Mouse (Mus musculus) testis, adult 2 months (tissue): ENCODE results near the gene Nit2. TPM values are rescaled to one million over a fixed set of nuclear protein-coding genes. Genes with fewer than 3 reads are reported as not detected.
A peak's percentile ranks its signal among the peaks of the same experiment; 100 is the strongest.

Experiments used
- H3K27ac ChIP-seq: fragments of 200-500 bp; 2 replicates; pipeline ENCODE4 v1.5.1; 2012; ENCODE audit warnings: low read depth, low read length; ENCODE audit not compliant: control insufficient read depth, insufficient read depth
- H3K27me3 ChIP-seq: fragments of 200-500 bp; 2 replicates; pipeline ENCODE4 v1.6.1; 2012; ENCODE audit warnings: mild to moderate bottlenecking, low read length, moderate library complexity; ENCODE audit not compliant: control insufficient read depth, insufficient read depth
- H3K36me3 ChIP-seq: fragments of 200-500 bp; 2 replicates; pipeline ENCODE4 v1.6.1; 2012; ENCODE audit warnings: mild to moderate bottlenecking, low read length; ENCODE audit not compliant: control insufficient read depth, insufficient read depth
- H3K4me1 ChIP-seq: fragments of 200-500 bp; 2 replicates; pipeline ENCODE4 v1.6.1; 2012; ENCODE audit warnings: low read length; ENCODE audit not compliant: control insufficient read depth, insufficient read depth
- H3K4me3 ChIP-seq: fragments of 200-500 bp; 2 replicates; pipeline ENCODE4 v1.5.1; 2012; ENCODE audit warnings: low read depth, mild to moderate bottlenecking, low read length, moderate library complexity, mixed read lengths; ENCODE audit not compliant: control insufficient read depth
- CTCF ChIP-seq: fragments of 200-500 bp; IDR thresholded peaks from 2 replicates; pipeline ENCODE4 v1.5.1; 2012; ENCODE audit warnings: low read depth, mild to moderate bottlenecking, inconsistent platforms, low read length, moderate library complexity; ENCODE audit not compliant: control insufficient read depth, insufficient read depth, insufficient replicate concordance
- POLR2A ChIP-seq: fragments of 200-500 bp; IDR thresholded peaks from 2 replicates; pipeline ENCODE4 v1.6.1; 2012; ENCODE audit warnings: low read depth, mild to moderate bottlenecking, inconsistent platforms, low read length, moderate library complexity; ENCODE audit not compliant: control insufficient read depth
- polyA plus RNA-seq: library from polyadenylated mRNA; depleted of rRNA; stranded (reverse); fragments of >200 nt; gene quantifications from 2 replicates; pipeline ENCODE4 v1.2.3, GENCODE M21; 2012; rRNA removed

The Nit2 gene
- polyA plus RNA-seq, 1 experiment = 6.0 TPM

GRCm38 (mm10) chr16:57120913-57121815, 46.0 kb downstream of the Nit2 start, which contains the start of gene Tomm70a:
Gene Tomm70a (plus strand): TSS chr16:57121703.
- TF ChIP-seq POLR2A (peak; percentile 52; the same call in 1 of the 2 replicates), CTCF (no peak)
- Histone ChIP-seq H3K27ac (peak within 1 kb of the TSS; percentile 97), H3K4me1 (no peaks in the 10 kb centered on the region), H3K4me3 (peak within 1 kb of the TSS; percentile 94), H3K36me3 (no peaks in the 10 kb centered on the region), H3K27me3 (no peaks in the 10 kb centered on the region)

GRCm38 (mm10) chr16:57117562-57117961, 49.6 kb downstream of the Nit2 start:
- TF ChIP-seq POLR2A (no peak), CTCF (no peak)
- no peaks in the 10 kb centered on the region for H3K4me1 ChIP-seq
- H3K36me3 ChIP-seq = no peaks in the 10 kb centered on the region
- no peak overlapping the region for H3K4me3 ChIP-seq
- H3K27me3 ChIP-seq = no peaks in the 10 kb centered on the region
- no peak overlapping the region for H3K27ac ChIP-seq

- no peaks in the 10 kb centered on the region for H3K36me3 ChIP-seq
- no peaks in the 10 kb centered on the region for H3K4me1 ChIP-seq
- H3K27ac ChIP-seq = no peak overlapping the region
- no peak for TF ChIP-seq CTCF
- no peak for TF ChIP-seq POLR2A
- H3K4me3 ChIP-seq = no peak overlapping the region
- H3K27me3 ChIP-seq = no peaks in the 10 kb centered on the region
Measured at GRCm38 (mm10) chr16:57116066-57116465, 51.1 kb downstream of the Nit2 start.

Other genes with a start within 250 kb of the Nit2 start
- gene Lnp1, start 239.3 kb downstream of the Nit2 start, polyA plus RNA-seq = not detected in 2 replicates
- gene Tmem45a2, start 96.0 kb downstream of the Nit2 start, polyA plus RNA-seq = 1.2 and 1.7 TPM in 2 replicates
- 20.7 and 24.1 TPM in 2 replicates for gene Tomm70a, start 45.6 kb downstream of the Nit2 start, polyA plus RNA-seq
- gene Tbc1d23, start 64.2 kb upstream of the Nit2 start, polyA plus RNA-seq = 26.9 and 28.0 TPM in 2 replicates
- 50.4 and 66.3 TPM in 2 replicates for gene Tmem30c, start 125.5 kb upstream of the Nit2 start, polyA plus RNA-seq
- gene Filip1l, start 185.8 kb upstream of the Nit2 start, polyA plus RNA-seq = 1.2 and 1.4 TPM in 2 replicates